Mouse (Mus musculus): ENCODE data around the gene Xpnpep1.
A peak's percentile ranks its signal among the peaks of the same experiment; 100 is the strongest.

DNA sequence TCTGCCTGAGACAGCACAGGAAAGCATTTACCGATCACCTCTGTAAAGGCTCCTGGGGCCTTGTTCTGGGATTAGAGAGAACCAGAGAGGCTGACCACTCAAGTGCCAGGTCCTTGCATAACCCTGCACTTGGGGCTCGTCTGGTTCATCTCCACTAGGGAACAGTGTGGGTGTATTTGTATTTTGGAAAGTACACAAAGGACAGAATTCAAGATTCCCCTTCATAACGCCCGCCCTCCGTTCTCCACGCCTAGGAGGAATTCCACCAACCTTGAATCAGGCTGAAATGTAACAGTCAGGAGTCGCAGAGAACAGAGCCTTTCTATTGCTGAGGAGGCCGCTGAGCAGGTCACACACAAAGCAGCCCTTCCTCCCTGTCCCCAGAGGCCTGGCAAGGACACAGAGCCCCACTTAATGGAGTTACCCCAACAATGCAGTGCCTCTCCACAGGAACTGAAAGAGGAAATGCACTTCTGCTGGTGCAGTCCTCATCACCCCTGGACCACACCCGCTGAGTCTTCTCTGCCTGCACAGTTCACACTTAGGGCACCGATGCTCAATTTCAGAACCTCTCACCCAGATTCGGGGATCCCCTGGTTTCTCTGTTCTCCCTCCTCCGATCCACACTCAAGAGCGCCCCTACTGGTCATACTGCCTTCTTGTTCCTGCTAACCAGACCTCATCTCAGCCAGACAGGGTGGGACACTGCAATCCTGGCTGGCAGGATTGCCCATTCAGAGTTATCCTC, 20.1 kb downstream of the Xpnpep1 start:
- peak; percentile 76 for TF ChIP-seq CTCF (IDR thresholded peaks at IDR 0.05)
- no peak for TF ChIP-seq POLR2A (IDR thresholded peaks at IDR 0.05; ENCODE audit: insufficient read depth, low read depth, low read length)
